ENCODE assay signal across 8 mouse cellular contexts in genomic region chr8:66486084-66486763, GRCm38 (mm10). TPM values are rescaled to one million over a fixed set of nuclear protein-coding genes. Genes with fewer than 3 reads are reported as not detected.
DNase-seq lines count a peak whose midpoint lies in the region; ATAC-seq lines count a peak whose summit lies in the region.

Gene Tma16, minus strand, starts transcription at chr8:66486530.

- WGBS in intestine, embryonic 14.5 days, result 0% methylated on average over 45 of the region's 45 CpGs

- intact Hi-C loops in left cerebral cortex, postnatal 14 days (cut with DNase I), result loop anchor here (5.0 kb wide), 1 partner anchor 34 kb away; no protein-coding TSS in a partner anchor

- H3K9me3 ChIP-seq in intestine, embryonic 14.5 days (ENCODE audit: control insufficient read depth, low read length), result no peaks in the 10 kb centered on the region

- H3K4me1 ChIP-seq in intestine, embryonic 14.5 days (replicated peaks; ENCODE audit: control insufficient read depth, insufficient read depth, low read length), result no peaks in the 10 kb centered on the region; the same call in 1 of the 2 replicates

- peak; percentile 95 for ATAC-seq in intestine, embryonic 14.5 days (replicated peaks; ENCODE audit: low FRiP score, low TSS enrichment, low read depth)

- peak within 1 kb of the TSS; percentile 85 for H3K9ac ChIP-seq in intestine, embryonic 14.5 days (ENCODE audit: low read length)

- peak within 1 kb of the TSS; percentile 51 for H3K4me2 ChIP-seq in intestine, embryonic 14.5 days (ENCODE audit: low read length)

- no peaks in the 10 kb centered on the region for H3K27me3 ChIP-seq in intestine, embryonic 14.5 days (replicated peaks; ENCODE audit: control insufficient read depth, insufficient read depth, low read length)

- peaks cover 17% of the 10 kb centered on the region for H3K36me3 ChIP-seq in intestine, embryonic 14.5 days (ENCODE audit: control insufficient read depth, insufficient read depth, low read length)

- DNase-seq in adrenal gland, adult (ENCODE audit: inconsistent age in 2 of 2, low spot score in 1 of 2), result peak; percentile 81 to 95
- DNase-seq in embryo, embryonic 10.5 days (ENCODE audit: low spot score), result peak; percentile 94
- peak; percentile 72 for DNase-seq in gastrocnemius, postnatal 25 days
- DNase-seq in intestine, embryonic 14.5 days (ENCODE audit: low spot score), result peak; percentile 98
- DNase-seq in left cerebral cortex, postnatal 14 days (ENCODE audit: low spot score in 2 of 2), result peak; percentile 85
- DNase-seq in mesoderm, embryonic 11.5 days (ENCODE audit: low read depth, low spot score), result peak; percentile 92
- DNase-seq in right cerebral cortex, postnatal 36 days (ENCODE audit: low spot score in 2 of 2), result peak; percentile 60 to 70
- peak; percentile 75 for DNase-seq in yolk sac, embryonic 10.5 days (ENCODE audit: low spot score)

- H3K4me3 ChIP-seq in intestine, embryonic 14.5 days (ENCODE audit: low read depth, low read length), result peak within 1 kb of the TSS; percentile 87

- H3K27ac ChIP-seq in intestine, embryonic 14.5 days (ENCODE audit: low read depth), result no peak within 1 kb of the TSS

RNA-seq across cellular contexts. Expression of gene Tma16, which starts in this region (rescaled TPM):
- total RNA-seq in gastrocnemius, postnatal 25 days (2021), result 1 to 10 TPM; 3.8 to 4.7 TPM
- polyA plus RNA-seq in intestine, embryonic 14.5 days (2014; fragmentation: Nextera tagmentation; extraction: Ambion mirVana), result 15.9 and 18.4 TPM in 2 replicates
- 1 to 10 TPM; 7.7 to 8.0 TPM for total RNA-seq in left cerebral cortex, postnatal 14 days (2021)
